Mouse (Mus musculus) retina, embryonic 14.5 days (tissue): ENCODE results near the gene Noxo1.

Experiments used
- DNase-seq: peaks from one replicate; pipeline ENCODE4 v3.0.0-alpha.2; 2015; ENCODE audit warnings: low spot score

Gene Noxo1

DNA sequence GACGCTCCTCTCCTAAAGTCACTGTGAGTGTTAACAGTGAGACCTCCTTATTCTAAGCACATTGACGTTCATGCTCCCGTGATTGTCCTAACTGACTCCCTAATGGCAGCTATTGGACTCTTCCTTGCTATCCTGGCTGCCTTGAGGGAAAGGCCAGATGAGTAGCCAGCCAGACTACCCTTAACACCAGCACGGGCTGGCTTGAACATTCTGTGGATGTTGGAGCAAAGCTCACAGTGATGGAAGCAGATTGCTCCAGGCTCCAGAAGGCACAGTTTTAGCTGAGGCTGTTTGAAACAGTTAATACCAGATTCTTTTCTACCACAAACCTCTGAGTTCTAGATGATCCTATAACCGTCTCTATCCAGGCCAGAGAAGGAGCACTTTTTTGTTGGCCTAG lies 47.9 kb downstream of the Noxo1 start:
- no peak for DNase-seq

DNA sequence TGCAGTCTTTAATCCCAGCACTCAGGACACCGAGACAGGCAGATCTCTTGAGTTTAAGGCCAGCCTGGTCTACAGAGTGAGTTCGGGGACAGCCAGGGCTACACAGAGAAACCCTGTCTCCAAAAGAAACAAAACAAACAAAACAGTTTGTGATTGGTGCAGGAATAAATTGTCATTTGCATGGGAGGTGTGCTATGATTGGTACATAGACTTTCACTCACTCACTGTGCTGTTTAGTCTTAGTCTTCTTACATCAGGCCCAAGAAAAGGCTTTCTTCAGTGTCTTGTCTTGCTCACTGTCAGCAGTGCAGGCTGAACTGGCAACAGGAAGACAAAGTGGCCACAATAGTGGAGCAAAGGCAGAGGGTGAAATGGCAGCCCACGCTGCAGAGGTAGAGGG lies 48.3 kb downstream of the Noxo1 start:
- no peak for DNase-seq

DNA sequence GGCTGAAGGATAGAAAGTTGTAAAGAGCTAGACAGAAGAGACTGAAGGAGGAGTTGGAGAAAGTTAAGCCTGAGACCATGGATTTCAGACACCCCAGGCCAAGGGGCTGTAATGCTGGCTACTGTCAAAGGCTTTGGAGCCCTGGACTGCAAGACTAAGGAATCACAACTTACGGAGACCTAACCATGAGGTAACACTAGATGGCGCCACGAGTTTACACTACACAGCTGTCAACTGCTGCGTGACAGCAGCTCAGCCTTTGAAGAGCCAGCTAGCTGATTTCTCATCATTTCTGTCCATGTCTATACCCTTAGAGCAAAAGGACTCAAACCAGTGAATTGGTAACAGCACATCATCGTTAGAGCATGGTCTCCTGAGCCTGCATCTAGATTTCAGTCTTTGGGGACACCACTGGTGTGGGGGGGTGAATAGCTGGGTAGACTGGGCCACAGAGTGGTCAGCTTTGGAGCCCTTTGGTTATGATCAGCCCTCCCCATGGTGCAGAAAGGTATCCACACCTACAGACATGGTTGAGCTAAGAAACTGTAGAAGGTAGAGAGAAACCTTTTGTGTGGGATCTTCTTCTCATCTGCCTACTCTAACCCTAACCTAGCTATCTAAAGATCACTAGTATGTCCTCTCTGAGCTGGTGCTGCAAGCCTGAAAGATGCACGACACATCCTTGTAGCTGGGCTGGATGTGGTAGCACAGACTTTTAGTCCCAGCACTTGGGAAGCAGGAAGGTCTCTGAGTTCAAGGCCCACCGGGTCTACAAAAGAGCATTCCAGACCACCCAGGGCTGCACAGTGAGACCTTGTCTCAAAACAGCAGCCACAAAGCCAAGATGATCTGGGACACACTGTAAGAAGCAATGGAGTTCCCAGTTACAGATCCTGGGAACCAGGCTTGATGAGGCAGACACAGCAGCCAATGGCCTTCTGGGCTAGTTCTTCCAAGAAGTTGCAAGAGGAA lies 49.8 kb downstream of the Noxo1 start:
- peak; percentile 98 for DNase-seq

DNA sequence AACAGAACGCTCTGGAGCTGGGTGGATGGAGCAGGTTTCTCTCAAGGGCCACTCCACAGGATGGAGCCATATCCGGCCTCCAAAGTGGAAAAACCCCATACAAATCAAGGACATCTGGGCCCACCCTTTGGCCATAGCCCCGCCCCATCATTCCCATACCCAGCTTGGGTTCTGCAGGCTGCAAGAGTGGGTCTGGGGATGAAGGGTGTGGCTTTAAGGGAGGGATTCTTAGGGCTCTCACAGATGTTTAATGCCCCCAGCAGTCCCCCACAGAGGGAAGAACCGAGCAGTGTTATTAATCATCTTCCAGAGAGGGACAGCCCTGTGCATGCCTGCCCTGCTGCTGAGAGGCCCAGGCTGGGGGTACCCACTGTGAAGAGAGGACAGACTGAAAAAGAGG lies 51.0 kb downstream of the Noxo1 start:
- DNase-seq, result no peak
